In the genomic region with DNA sequence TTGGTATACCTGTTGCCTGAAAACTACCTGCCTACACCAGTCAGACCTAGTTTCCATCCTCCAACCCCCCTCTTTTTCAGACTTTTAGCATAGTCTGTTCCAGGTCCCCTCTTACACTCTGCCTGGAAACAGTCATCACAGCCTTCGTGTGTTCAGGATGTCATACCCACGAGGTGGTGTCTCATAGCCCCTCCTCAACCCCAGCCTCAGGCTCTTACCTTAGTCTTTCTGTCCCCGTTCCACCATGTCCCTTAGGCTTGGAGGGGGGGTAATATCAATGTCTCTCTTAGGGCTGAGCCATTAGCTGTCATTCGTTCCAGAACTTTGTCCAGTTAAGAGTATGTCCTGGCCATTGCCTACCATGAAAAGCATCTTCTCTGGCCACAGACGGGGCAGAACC, we compare ENCODE assay signal across 8 mouse cellular contexts. TPM values are rescaled to one million over a fixed set of nuclear protein-coding genes. Genes with fewer than 3 reads are reported as not detected.
DNase-seq lines count a peak whose midpoint lies in the region; ATAC-seq and TF ChIP-seq lines count a peak whose summit lies in the region.
"Had no signal": no experiment of that assay in that cellular context is flagged by ENCODE, and none has a peak within 500 bp of the region (broad histone marks: within the 10 kb centered on the region; RNA-seq: fewer than 3 reads in every experiment).

No protein-coding gene starts in this region.

- no peak for DNase-seq in liver, postnatal 0 days
- DNase-seq in stomach, postnatal 0 days (ENCODE audit: low spot score): no peak
- DNase-seq in cerebellum, postnatal 25 days: no peak
- DNase-seq in thymus, postnatal 14 days: no peak

- H3K27ac ChIP-seq in forebrain, embryonic 16.5 days (ENCODE audit: low read length): no peak overlapping the region
- peak overlapping the region; percentile 85 for H3K27ac ChIP-seq in liver, postnatal 0 days (ENCODE audit: low read depth)
- H3K27ac ChIP-seq in stomach, postnatal 0 days (replicated peaks): no peak overlapping the region

- peaks cover 8% of the 10 kb centered on the region for H3K27me3 ChIP-seq in megakaryocyte, embryonic 14.5 days (replicated peaks)
- H3K27me3 ChIP-seq in forebrain, embryonic 16.5 days (replicated peaks; ENCODE audit: control insufficient read depth, insufficient read depth, low read length): no peaks in the 10 kb centered on the region
- H3K27me3 ChIP-seq in liver, postnatal 0 days (ENCODE audit: insufficient read depth, low read length): no peaks in the 10 kb centered on the region; the same call in 1 of the 2 replicates
- no peaks in the 10 kb centered on the region for H3K27me3 ChIP-seq in stomach, postnatal 0 days (ENCODE audit: control insufficient read depth, insufficient read depth, low read length)

- H3K36me3 ChIP-seq in megakaryocyte, embryonic 14.5 days (replicated peaks; ENCODE audit: low read length): no peaks in the 10 kb centered on the region
- H3K36me3 ChIP-seq in forebrain, embryonic 16.5 days (ENCODE audit: control insufficient read depth, insufficient read depth): no peaks in the 10 kb centered on the region
- H3K36me3 ChIP-seq in liver, postnatal 0 days (replicated peaks; ENCODE audit: insufficient read depth, low read length): no peaks in the 10 kb centered on the region
- no peaks in the 10 kb centered on the region for H3K36me3 ChIP-seq in stomach, postnatal 0 days (ENCODE audit: control insufficient read depth, insufficient read depth, low read length)

- H3K4me2 ChIP-seq in forebrain, embryonic 16.5 days (ENCODE audit: low read length): no peak overlapping the region
- H3K4me2 ChIP-seq in liver, postnatal 0 days (ENCODE audit: low read depth, low read length): peak overlapping the region; percentile 68; the same call in 1 of the 2 replicates
- no peak overlapping the region for H3K4me2 ChIP-seq in stomach, postnatal 0 days (replicated peaks; ENCODE audit: low read depth)

- 35% methylated on average over 5 of the region's 5 CpGs for WGBS in forebrain, embryonic 16.5 days
- 23% methylated on average over 5 of the region's 5 CpGs for WGBS in liver, postnatal 0 days (ENCODE audit: insufficient replicate concordance)
- 27% methylated on average over 5 of the region's 5 CpGs for WGBS in stomach, postnatal 0 days

- no peak overlapping the region for H3K9ac ChIP-seq in forebrain, embryonic 16.5 days (replicated peaks; ENCODE audit: low read depth, low read length)
- no peak overlapping the region for H3K9ac ChIP-seq in liver, postnatal 0 days (replicated peaks)
- no peak overlapping the region for H3K9ac ChIP-seq in stomach, postnatal 0 days (ENCODE audit: low read length)

- 0 out of 2 replicates have a peak, but pooled peaks cover 3% of the 10 kb centered on the region for H3K9me3 ChIP-seq in megakaryocyte, embryonic 14.5 days
- H3K9me3 ChIP-seq in forebrain, embryonic 16.5 days (ENCODE audit: control insufficient read depth, low read length): no peaks in the 10 kb centered on the region
- no peaks in the 10 kb centered on the region for H3K9me3 ChIP-seq in liver, postnatal 0 days (ENCODE audit: low read length)
- H3K9me3 ChIP-seq in stomach, postnatal 0 days (ENCODE audit: control insufficient read depth, low read length): no peaks in the 10 kb centered on the region

- peak overlapping the region; percentile 89 for H3K4me3 ChIP-seq in megakaryocyte, embryonic 14.5 days (replicated peaks)
- H3K4me3 ChIP-seq in forebrain, embryonic 16.5 days (replicated peaks; ENCODE audit: low read length): no peak overlapping the region
- H3K4me3 ChIP-seq in liver, postnatal 0 days (ENCODE audit: low read depth, low read length): no peak overlapping the region
- no peak overlapping the region for H3K4me3 ChIP-seq in stomach, postnatal 0 days (ENCODE audit: low read depth, low read length)

- no peak for TF ChIP-seq EP300 in liver, postnatal 0 days (IDR thresholded peaks at IDR 0.05; ENCODE audit: low read depth)
- TF ChIP-seq EP300 in stomach, postnatal 0 days (optimal IDR thresholded peaks at IDR 0.05): no peak

- no peak for ATAC-seq in megakaryocyte, adult 5-6 weeks (ENCODE audit: poor library complexity, severe bottlenecking)
- ATAC-seq in forebrain, embryonic 16.5 days: 0 out of 2 replicates have a peak, but pooled peaks have one; percentile 12
- peak; percentile 11; the same call in 1 of the 2 replicates for ATAC-seq in liver, postnatal 0 days
- ATAC-seq in stomach, postnatal 0 days (ENCODE audit: low FRiP score, low TSS enrichment): peak; percentile 1; the same call in 1 of the 2 replicates

- H3K4me1 ChIP-seq in megakaryocyte, embryonic 14.5 days: peaks cover 57% of the 10 kb centered on the region
- peaks cover 7% of the 10 kb centered on the region; the same call in 1 of the 2 replicates for H3K4me1 ChIP-seq in forebrain, embryonic 16.5 days (replicated peaks; ENCODE audit: control insufficient read depth, insufficient read depth, low read length)
- H3K4me1 ChIP-seq in liver, postnatal 0 days (ENCODE audit: insufficient read depth): peaks cover 13% of the 10 kb centered on the region
- H3K4me1 ChIP-seq in stomach, postnatal 0 days (replicated peaks; ENCODE audit: control insufficient read depth, insufficient read depth): no peaks in the 10 kb centered on the region

- no peak for TF ChIP-seq CTCF in liver, postnatal 0 days (IDR thresholded peaks at IDR 0.05; ENCODE audit: low read depth)
- TF ChIP-seq CTCF in stomach, postnatal 0 days (IDR thresholded peaks at IDR 0.05; ENCODE audit: low read depth): no peak

RNA-seq across cellular contexts. Expression of gene H2-Oa, which starts 9.0 kb away (rescaled TPM):
- polyA plus RNA-seq in megakaryocyte, embryonic 14.5 days (2012; ENCODE audit: insufficient read depth, low replicate concordance): 9.5 and 12.1 TPM in 2 replicates
- total RNA-seq in megakaryocyte, adult 5-6 weeks (2015): 10.0 and 10.8 TPM in 2 replicates
- 3.7 and 6.9 TPM in 2 replicates for total RNA-seq in megakaryocyte, adult 5-6 weeks (2017)
- 0.22 and 0.28 TPM in 2 replicates for polyA plus RNA-seq in forebrain, embryonic 16.5 days (2015; fragmentation: Nextera tagmentation; extraction: Ambion mirVana)
- 0.72 and 0.85 TPM in 2 replicates for polyA plus RNA-seq in liver, postnatal 0 days (2015; fragmentation: Nextera tagmentation; extraction: Ambion mirVana)
- polyA plus RNA-seq in stomach, postnatal 0 days (2015; fragmentation: Nextera tagmentation; extraction: Ambion mirVana): 0.25 and 0.29 TPM in 2 replicates
- total RNA-seq: gastrocnemius, postnatal 36 days had no signal

RNA-seq across cellular contexts. Expression of gene H2-DMa, which starts 18.2 kb away (rescaled TPM):
- 19.3 and 32.1 TPM in 2 replicates for polyA plus RNA-seq in megakaryocyte, embryonic 14.5 days (2012; ENCODE audit: insufficient read depth, low replicate concordance)
- total RNA-seq in megakaryocyte, adult 5-6 weeks (2015): 172 and 189 TPM in 2 replicates
- total RNA-seq in megakaryocyte, adult 5-6 weeks (2017): 145 and 152 TPM in 2 replicates
- polyA plus RNA-seq in forebrain, embryonic 16.5 days (2015; fragmentation: Nextera tagmentation; extraction: Ambion mirVana): 12.1 and 15.8 TPM in 2 replicates
- polyA plus RNA-seq in liver, postnatal 0 days (2015; fragmentation: Nextera tagmentation; extraction: Ambion mirVana): 9.7 and 11.9 TPM in 2 replicates
- 9.1 and 9.5 TPM in 2 replicates for polyA plus RNA-seq in stomach, postnatal 0 days (2015; fragmentation: Nextera tagmentation; extraction: Ambion mirVana)

RNA-seq across cellular contexts. Expression of gene Brd2, which starts 21.2 kb away (rescaled TPM):
- polyA plus RNA-seq in megakaryocyte, embryonic 14.5 days (2012; ENCODE audit: insufficient read depth, low replicate concordance): 174 and 242 TPM in 2 replicates
- total RNA-seq in megakaryocyte, adult 5-6 weeks (2015): 287 and 312 TPM in 2 replicates
- total RNA-seq in megakaryocyte, adult 5-6 weeks (2017): 286 and 353 TPM in 2 replicates
- polyA plus RNA-seq in forebrain, embryonic 16.5 days (2015; fragmentation: Nextera tagmentation; extraction: Ambion mirVana): 130 and 132 TPM in 2 replicates
- 29.2 and 32.5 TPM in 2 replicates for polyA plus RNA-seq in liver, postnatal 0 days (2015; fragmentation: Nextera tagmentation; extraction: Ambion mirVana)
- 45.0 and 48.1 TPM in 2 replicates for polyA plus RNA-seq in stomach, postnatal 0 days (2015; fragmentation: Nextera tagmentation; extraction: Ambion mirVana)

RNA-seq across cellular contexts. Expression of gene H2-DMb2, which starts 41.9 kb away (rescaled TPM):
- polyA plus RNA-seq in megakaryocyte, embryonic 14.5 days (2012; ENCODE audit: insufficient read depth, low replicate concordance): 1.5 TPM in 1 of 2 replicates, not detected in the other
- total RNA-seq in megakaryocyte, adult 5-6 weeks (2015): 8.9 and 9.6 TPM in 2 replicates
- total RNA-seq in megakaryocyte, adult 5-6 weeks (2017): 12.4 and 18.3 TPM in 2 replicates
- 0.43 and 0.90 TPM in 2 replicates for polyA plus RNA-seq in forebrain, embryonic 16.5 days (2015; fragmentation: Nextera tagmentation; extraction: Ambion mirVana)
- 1.9 and 2.1 TPM in 2 replicates for polyA plus RNA-seq in liver, postnatal 0 days (2015; fragmentation: Nextera tagmentation; extraction: Ambion mirVana)
- polyA plus RNA-seq in stomach, postnatal 0 days (2015; fragmentation: Nextera tagmentation; extraction: Ambion mirVana): 0.45 and 0.53 TPM in 2 replicates

RNA-seq across cellular contexts. Expression of gene H2-DMb1, which starts 51.7 kb away (rescaled TPM):
- 1.1 TPM in 1 of 2 replicates, not detected in the other for polyA plus RNA-seq in megakaryocyte, embryonic 14.5 days (2012; ENCODE audit: insufficient read depth, low replicate concordance)
- 105 and 109 TPM in 2 replicates for total RNA-seq in megakaryocyte, adult 5-6 weeks (2015)
- 110 and 132 TPM in 2 replicates for total RNA-seq in megakaryocyte, adult 5-6 weeks (2017)
- polyA plus RNA-seq in forebrain, embryonic 16.5 days (2015; fragmentation: Nextera tagmentation; extraction: Ambion mirVana): 0.66 and 0.98 TPM in 2 replicates
- 3.9 and 4.0 TPM in 2 replicates for polyA plus RNA-seq in liver, postnatal 0 days (2015; fragmentation: Nextera tagmentation; extraction: Ambion mirVana)
- 2.1 and 2.6 TPM in 2 replicates for polyA plus RNA-seq in stomach, postnatal 0 days (2015; fragmentation: Nextera tagmentation; extraction: Ambion mirVana)
